Mouse (Mus musculus): ENCODE data around the gene Syt7.

DNA sequence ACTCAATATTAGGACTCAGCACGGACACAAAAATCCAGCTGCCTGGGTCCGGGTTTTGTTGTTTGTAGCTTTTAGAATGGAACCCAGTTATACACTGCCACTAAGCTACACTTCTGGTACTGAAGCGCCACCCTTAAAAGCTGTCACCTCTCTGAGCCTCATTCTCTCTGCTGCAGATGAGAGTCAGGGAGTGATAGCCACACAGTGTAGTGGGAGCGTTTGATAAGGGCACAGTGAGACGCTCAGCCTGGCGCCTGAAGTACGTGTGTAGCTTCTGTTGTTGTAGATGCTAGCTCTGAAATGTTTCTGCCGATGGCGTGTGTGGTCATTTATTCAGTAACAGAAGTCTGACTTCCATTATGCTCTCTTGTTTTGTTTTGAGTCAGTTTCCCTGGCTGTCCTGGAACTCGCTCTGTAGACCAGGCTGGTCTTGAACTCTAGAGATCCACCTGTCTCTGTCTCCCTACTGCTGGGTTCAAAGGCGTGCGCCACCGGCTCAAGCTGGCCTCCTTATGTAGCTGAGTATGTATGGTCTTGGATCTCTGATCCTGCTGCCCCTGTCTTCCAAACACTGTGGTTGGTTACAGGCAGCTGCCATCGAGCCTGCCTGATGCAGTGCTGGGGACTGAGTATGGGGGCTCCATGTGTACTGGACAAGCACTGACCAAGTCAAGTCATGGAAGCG, 55.9 kb downstream of the Syt7 start:
- TF ChIP-seq CTCF (IDR thresholded peaks at IDR 0.05; ENCODE audit: low read depth) (no peak), EP300 (IDR thresholded peaks at IDR 0.05; ENCODE audit: low read depth) (no peak)

Data from heart, postnatal 0 days (tissue).